Mouse (Mus musculus) layer of hippocampus, postnatal 36 days (tissue): ENCODE data around the gene Mtfr2. TPM values are rescaled to one million over a fixed set of nuclear protein-coding genes. Genes with fewer than 3 reads are reported as not detected.

Source experiments
- DNase-seq, 2 experiments: peaks; one replicate each; pipeline ENCODE4 v3.0.0; 2022
- total RNA-seq, 2 experiments: library from RNA; stranded (reverse); gene quantifications; 2 replicates each; pipeline ENCODE4 v1.2.3; 2021

Mtfr2 gene
- under 1 TPM; 0.62 to 0.99 TPM for total RNA-seq

GRCm38 (mm10) chr10:20347285-20348214 is at the start of gene Mtfr2:
Gene Mtfr2, plus strand, starts transcription at chr10:20347770.
- DNase-seq = peak; percentile 90 to 93

- DNase-seq = no peak
These were observed 49.2 kb upstream of the Mtfr2 start for GRCm38 (mm10) chr10:20298152-20298920.

- no peak for DNase-seq
These were observed 48.5 kb upstream of the Mtfr2 start for GRCm38 (mm10) chr10:20299114-20299513.

GRCm38 (mm10) chr10:20310969-20311769 is 36.4 kb upstream of the Mtfr2 start:
- no peak for DNase-seq

- peak; percentile 99 for DNase-seq
These were observed 35.4 kb upstream of the Mtfr2 start, which contains the start of gene Bclaf1 for GRCm38 (mm10) chr10:20311918-20312735. Gene Bclaf1, plus strand, starts transcription at chr10:20312469.

- peak; percentile 90 to 91 for DNase-seq
These were observed 34.8 kb upstream of the Mtfr2 start for GRCm38 (mm10) chr10:20312736-20313301.

- DNase-seq = no peak
These were observed 34.1 kb upstream of the Mtfr2 start for GRCm38 (mm10) chr10:20313447-20313846.

- DNase-seq = no peak
These were observed 33.6 kb upstream of the Mtfr2 start for GRCm38 (mm10) chr10:20313941-20314340.

- DNase-seq = no peak
These were observed 32.8 kb upstream of the Mtfr2 start for GRCm38 (mm10) chr10:20314797-20315196.

- no peak for DNase-seq
These were observed 30.1 kb upstream of the Mtfr2 start for GRCm38 (mm10) chr10:20317466-20317865.

- DNase-seq = no peak
These were observed 21.3 kb upstream of the Mtfr2 start for GRCm38 (mm10) chr10:20326226-20326625.

GRCm38 (mm10) chr10:20331262-20331661 is 16.3 kb upstream of the Mtfr2 start:
- no peak for DNase-seq

- no peak for DNase-seq
These were observed 9.7 kb upstream of the Mtfr2 start for GRCm38 (mm10) chr10:20337872-20338271.

GRCm38 (mm10) chr10:20345736-20346135 is 1.8 kb upstream of the Mtfr2 start:
- no peak for DNase-seq

- DNase-seq = no peak
These were observed 1.3 kb downstream of the Mtfr2 start for GRCm38 (mm10) chr10:20348894-20349293.

GRCm38 (mm10) chr10:20361542-20362449 is 14.2 kb downstream of the Mtfr2 start:
- DNase-seq = no peak

GRCm38 (mm10) chr10:20362450-20363118 is 15.0 kb downstream of the Mtfr2 start:
- peak in 1 of 2 experiments; percentile 16 for DNase-seq

- DNase-seq = no peak
These were observed 24.5 kb downstream of the Mtfr2 start for GRCm38 (mm10) chr10:20372046-20372445.

- DNase-seq = peak; percentile 36 to 42
These were observed 30.1 kb downstream of the Mtfr2 start for GRCm38 (mm10) chr10:20377621-20378020.
